9 mouse cellular contexts compared by ENCODE assay signal in genomic region chr11:114880589-114880988, GRCm38 (mm10). TPM values are rescaled to one million over a fixed set of nuclear protein-coding genes. Genes with fewer than 3 reads are reported as not detected.
DNase-seq lines count a peak whose midpoint lies in the region; ATAC-seq lines count a peak whose summit lies in the region.
"Had no signal": no experiment of that assay in that cellular context is flagged by ENCODE, and none has a peak within 500 bp of the region (broad histone marks: within the 10 kb centered on the region; RNA-seq: fewer than 3 reads in every experiment).

No protein-coding gene starts in this region.

- no peak overlapping the region for H3K4me3 ChIP-seq in kidney, embryonic 15.5 days (replicated peaks)
- no peak overlapping the region for H3K4me3 ChIP-seq in embryonic facial prominence, embryonic 14.5 days (ENCODE audit: low read depth, low read length)
- H3K4me3 ChIP-seq: erythroblast, embryonic 14.5 days; limb, embryonic 12.5 days had no signal

- peak; percentile 53 to 61 for DNase-seq in kidney, postnatal 4 days
- DNase-seq in CD4-positive helper T cell, adult 2 months (ENCODE audit: low read depth, low spot score) = peak; percentile 32
- peak; percentile 63 for DNase-seq in NIH3T3 (ENCODE audit: low read depth)
- DNase-seq in embryonic facial prominence, embryonic 14.5 days (ENCODE audit: low spot score) = peak; percentile 31
- DNase-seq in natural killer cell, adult 2 months (ENCODE audit: low spot score in 2 of 2) = peak; percentile 47 to 55
- DNase-seq in adrenal gland, postnatal 25 days = no peak

- no peak overlapping the region for H3K27ac ChIP-seq in kidney, embryonic 15.5 days
- no peak overlapping the region for H3K27ac ChIP-seq in embryonic facial prominence, embryonic 14.5 days (replicated peaks; ENCODE audit: low read depth, low read length)
- H3K27ac ChIP-seq: limb, embryonic 12.5 days had no signal

- 0% methylated on average over 1 of the region's 1 CpGs for WGBS in kidney, embryonic 15.5 days
- 0% methylated on average over 1 of the region's 1 CpGs for WGBS in embryonic facial prominence, embryonic 14.5 days

- H3K4me2 ChIP-seq in kidney, embryonic 15.5 days = no peak overlapping the region
- no peak overlapping the region for H3K4me2 ChIP-seq in embryonic facial prominence, embryonic 14.5 days (ENCODE audit: low read depth, low read length)
- H3K4me2 ChIP-seq: limb, embryonic 12.5 days had no signal

- H3K9me3 ChIP-seq in kidney, embryonic 15.5 days (replicated peaks) = no peaks in the 10 kb centered on the region
- H3K9me3 ChIP-seq in embryonic facial prominence, embryonic 14.5 days (ENCODE audit: control insufficient read depth, low read length) = no peaks in the 10 kb centered on the region
- H3K9me3 ChIP-seq: limb, embryonic 12.5 days had no signal

- H3K27me3 ChIP-seq in kidney, embryonic 15.5 days = no peaks in the 10 kb centered on the region
- H3K27me3 ChIP-seq in embryonic facial prominence, embryonic 14.5 days (replicated peaks; ENCODE audit: control insufficient read depth, insufficient read depth, low read length) = no peaks in the 10 kb centered on the region
- H3K27me3 ChIP-seq: limb, embryonic 12.5 days had no signal

- H3K9ac ChIP-seq in kidney, embryonic 15.5 days = no peak overlapping the region
- no peak overlapping the region for H3K9ac ChIP-seq in embryonic facial prominence, embryonic 14.5 days (ENCODE audit: low read depth, low read length)
- H3K9ac ChIP-seq: limb, embryonic 12.5 days had no signal

- H3K4me1 ChIP-seq in kidney, embryonic 15.5 days = peaks cover 26% of the 10 kb centered on the region
- H3K4me1 ChIP-seq in embryonic facial prominence, embryonic 14.5 days (ENCODE audit: control insufficient read depth, insufficient read depth, low read length) = peaks cover 8% of the 10 kb centered on the region

- no peaks in the 10 kb centered on the region for H3K36me3 ChIP-seq in kidney, embryonic 15.5 days
- no peaks in the 10 kb centered on the region for H3K36me3 ChIP-seq in embryonic facial prominence, embryonic 14.5 days (ENCODE audit: control insufficient read depth, insufficient read depth, low read length)
- H3K36me3 ChIP-seq: limb, embryonic 12.5 days had no signal

- no peak for ATAC-seq in kidney, embryonic 15.5 days (replicated peaks; ENCODE audit: low FRiP score)
- no peak for ATAC-seq in embryonic facial prominence, embryonic 14.5 days (ENCODE audit: low read depth)

RNA-seq across cellular contexts. Expression of gene Cd300a, which starts 9.3 kb away (rescaled TPM):
- 1.7 and 1.8 TPM in 2 replicates for polyA plus RNA-seq in kidney, embryonic 15.5 days (2015; fragmentation: Nextera tagmentation; extraction: Ambion mirVana)
- 0.96 and 1.7 TPM in 2 replicates for polyA plus RNA-seq in embryonic facial prominence, embryonic 14.5 days (2014; fragmentation: Nextera tagmentation; extraction: Ambion mirVana)
- 0.76 and 0.95 TPM in 2 replicates for total RNA-seq in adrenal gland, postnatal 25 days (2021)
- polyA plus RNA-seq: erythroblast, embryonic 14.5 days had no signal

RNA-seq across cellular contexts. Expression of gene Gprc5c, which starts 29.6 kb away (rescaled TPM):
- polyA plus RNA-seq in kidney, embryonic 15.5 days (2015; fragmentation: Nextera tagmentation; extraction: Ambion mirVana) = 119 TPM in 2 replicates
- polyA plus RNA-seq in embryonic facial prominence, embryonic 14.5 days (2014; fragmentation: Nextera tagmentation; extraction: Ambion mirVana) = 39.6 and 40.3 TPM in 2 replicates
- total RNA-seq in adrenal gland, postnatal 25 days (2021) = 5.4 and 13.9 TPM in 2 replicates

RNA-seq across cellular contexts. Expression of gene Cd300lb, which starts 53.6 kb away (rescaled TPM):
- 0.25 and 0.31 TPM in 2 replicates for polyA plus RNA-seq in kidney, embryonic 15.5 days (2015; fragmentation: Nextera tagmentation; extraction: Ambion mirVana)
- 0.39 and 0.49 TPM in 2 replicates for polyA plus RNA-seq in embryonic facial prominence, embryonic 14.5 days (2014; fragmentation: Nextera tagmentation; extraction: Ambion mirVana)
- 0.57 and 0.64 TPM in 2 replicates for total RNA-seq in adrenal gland, postnatal 25 days (2021)
- polyA plus RNA-seq: erythroblast, embryonic 14.5 days; limb, embryonic 12.5 days had no signal
